Mouse (Mus musculus) midbrain, embryonic 10.5 days (tissue): ENCODE data around the gene Slc1a5. TPM values are rescaled to one million over a fixed set of nuclear protein-coding genes. Genes with fewer than 3 reads are reported as not detected.
A peak's percentile ranks its signal among the peaks of the same experiment; 100 is the strongest.

Experiments
- DNase-seq: peaks from one replicate; pipeline ENCODE4 v3.0.0-alpha.2; 2017; ENCODE audit warnings: low spot score
- H3K27ac ChIP-seq: fragments of 300-500 bp; sonication (generic); replicated peaks from 2 replicates; pipeline ENCODE4 v1.5.1; 2016; ENCODE audit warnings: mild to moderate bottlenecking
- H3K27me3 ChIP-seq: fragments of 300-500 bp; sonication (generic); 2 replicates; pipeline ENCODE4 v1.6.1; 2016; ENCODE audit warnings: low read depth, mild to moderate bottlenecking; ENCODE audit not compliant: poor library complexity, severe bottlenecking
- H3K36me3 ChIP-seq: fragments of 300-500 bp; sonication (generic); 2 replicates; pipeline ENCODE4 v1.6.1; 2016; ENCODE audit warnings: mild to moderate bottlenecking, moderate library complexity
- H3K4me1 ChIP-seq: fragments of 300-500 bp; sonication (generic); 2 replicates; pipeline ENCODE4 v1.6.1; 2016
- H3K4me3 ChIP-seq: fragments of 300-500 bp; sonication (generic); 2 replicates; pipeline ENCODE4 v1.5.1; 2016; ENCODE audit warnings: mild to moderate bottlenecking, moderate library complexity
- H3K9me3 ChIP-seq: fragments of 300-500 bp; sonication (generic); replicated peaks from 2 replicates; pipeline ENCODE4 v1.6.1; 2016; ENCODE audit warnings: mild to moderate bottlenecking
- WGBS: fragments of 180-500 bp; shearing (Covaris S2); methylation state at CpG from one replicate; pipeline ENCODE4 v1.1.7; 2016; 5-methylcytosine and 5-hydroxymethylcytosine counted together
- polyA plus RNA-seq: library from polyadenylated mRNA; unstranded; fragments of >200 nt; fragmentation: Nextera tagmentation; extraction: Ambion mirVana; gene quantifications from 2 replicates; pipeline ENCODE4 v1.2.1, GENCODE M21; 2016

Gene Slc1a5
- polyA plus RNA-seq, 1 experiment from 2014 or later, result 40.4 TPM

- Histone ChIP-seq H3K4me1 (peaks cover 46% of the 10 kb centered on the region), H3K36me3 (peaks cover 57% of the 10 kb centered on the region), H3K27me3 (no peaks in the 10 kb centered on the region), H3K4me3 (no peak overlapping the region), H3K9me3 (no peaks in the 10 kb centered on the region), H3K27ac (no peak overlapping the region)
- no peak for DNase-seq
- WGBS, result 90% methylated on average over 8 of the region's 8 CpGs
Measured at GRCm38 (mm10) chr7:16785541-16786083, 4.5 kb downstream of the Slc1a5 start.

GRCm38 (mm10) chr7:16792316-16792715 lies 11.2 kb downstream of the Slc1a5 start:
- Histone ChIP-seq H3K27me3 (no peaks in the 10 kb centered on the region), H3K4me3 (no peak overlapping the region), H3K4me1 (no peaks in the 10 kb centered on the region), H3K27ac (no peak overlapping the region), H3K9me3 (no peaks in the 10 kb centered on the region), H3K36me3 (peaks cover 97% of the 10 kb centered on the region)
- DNase-seq, result no peak
- 82% methylated on average over 5 of the region's 5 CpGs for WGBS

GRCm38 (mm10) chr7:16793010-16793725 lies 12.0 kb downstream of the Slc1a5 start:
- 92% methylated on average over 19 of the region's 19 CpGs for WGBS
- H3K4me1 ChIP-seq, result no peaks in the 10 kb centered on the region
- no peaks in the 10 kb centered on the region for H3K27me3 ChIP-seq
- H3K9me3 ChIP-seq, result no peaks in the 10 kb centered on the region
- DNase-seq, result no peak
- no peak overlapping the region for H3K4me3 ChIP-seq
- H3K27ac ChIP-seq, result no peak overlapping the region
- peaks cover 97% of the 10 kb centered on the region for H3K36me3 ChIP-seq

- Histone ChIP-seq H3K9me3 (no peaks in the 10 kb centered on the region), H3K27ac (no peak overlapping the region), H3K27me3 (no peaks in the 10 kb centered on the region), H3K4me1 (no peaks in the 10 kb centered on the region), H3K4me3 (no peak overlapping the region), H3K36me3 (peaks cover 94% of the 10 kb centered on the region)
- WGBS, result 95% methylated on average over 5 of the region's 5 CpGs
- no peak for DNase-seq
Measured at GRCm38 (mm10) chr7:16794886-16795285, 13.7 kb downstream of the Slc1a5 start.

- Histone ChIP-seq H3K36me3 (peaks cover 34% of the 10 kb centered on the region), H3K4me1 (no peaks in the 10 kb centered on the region), H3K27ac (no peak overlapping the region), H3K4me3 (no peak overlapping the region), H3K27me3 (peaks cover 1% of the 10 kb centered on the region; the same call in 1 of the 2 replicates), H3K9me3 (no peaks in the 10 kb centered on the region; the same call in 1 of the 2 replicates)
- DNase-seq, result peak; percentile 26
- WGBS, result 36% methylated on average over 8 of the region's 8 CpGs
Measured at GRCm38 (mm10) chr7:16804409-16805028, 23.4 kb downstream of the Slc1a5 start.

GRCm38 (mm10) chr7:16807936-16808335 lies 26.8 kb downstream of the Slc1a5 start:
- no peak for DNase-seq
- 91% methylated on average over 9 of the region's 9 CpGs for WGBS
- H3K9me3 ChIP-seq, result no peaks in the 10 kb centered on the region; the same call in 1 of the 2 replicates
- H3K4me1 ChIP-seq, result peaks cover 20% of the 10 kb centered on the region
- no peak overlapping the region for H3K27ac ChIP-seq
- peaks cover 35% of the 10 kb centered on the region for H3K27me3 ChIP-seq
- peaks cover 51% of the 10 kb centered on the region for H3K36me3 ChIP-seq
- H3K4me3 ChIP-seq, result no peak overlapping the region

- no peaks in the 10 kb centered on the region; the same call in 1 of the 2 replicates for H3K9me3 ChIP-seq
- WGBS, result 88% methylated on average over 9 of the region's 9 CpGs
Measured at GRCm38 (mm10) chr7:16808647-16809046, 27.5 kb downstream of the Slc1a5 start.

GRCm38 (mm10) chr7:16809739-16810138 lies 28.6 kb downstream of the Slc1a5 start:
- peak; percentile 65 for DNase-seq
- Histone ChIP-seq H3K27ac (no peak overlapping the region), H3K36me3 (peaks cover 69% of the 10 kb centered on the region), H3K4me3 (no peak overlapping the region), H3K9me3 (no peaks in the 10 kb centered on the region; the same call in 1 of the 2 replicates), H3K27me3 (peaks cover 50% of the 10 kb centered on the region), H3K4me1 (peaks cover 26% of the 10 kb centered on the region)
- WGBS, result 35% methylated on average over 10 of the region's 10 CpGs

More at GRCm38 (mm10) chr7:16808647-16809046, 27.5 kb downstream of the Slc1a5 start:
- Histone ChIP-seq H3K27me3 (peaks cover 42% of the 10 kb centered on the region), H3K36me3 (peaks cover 58% of the 10 kb centered on the region), H3K4me1 (peaks cover 20% of the 10 kb centered on the region), H3K27ac (no peak overlapping the region), H3K4me3 (no peak overlapping the region)
- no peak for DNase-seq

GRCm38 (mm10) chr7:16810399-16810919 lies 29.3 kb downstream of the Slc1a5 start:
- Histone ChIP-seq H3K4me1 (peaks cover 33% of the 10 kb centered on the region), H3K4me3 (peak overlapping the region; percentile 55), H3K27ac (no peak overlapping the region), H3K27me3 (peaks cover 50% of the 10 kb centered on the region), H3K9me3 (no peaks in the 10 kb centered on the region; the same call in 1 of the 2 replicates), H3K36me3 (peaks cover 69% of the 10 kb centered on the region)
- 50% methylated on average over 28 of the region's 28 CpGs for WGBS
- peak; percentile 22 for DNase-seq

GRCm38 (mm10) chr7:16810920-16811648 lies 29.9 kb downstream of the Slc1a5 start:
- H3K4me1 ChIP-seq, result peaks cover 39% of the 10 kb centered on the region
- DNase-seq, result peak; percentile 67
- peak overlapping the region; percentile 55 for H3K4me3 ChIP-seq
- H3K27ac ChIP-seq, result peak overlapping the region; percentile 67
- H3K27me3 ChIP-seq, result peaks cover 50% of the 10 kb centered on the region
- H3K36me3 ChIP-seq, result peaks cover 69% of the 10 kb centered on the region
- 3% methylated on average over 90 of the region's 90 CpGs for WGBS
- no peaks in the 10 kb centered on the region; the same call in 1 of the 2 replicates for H3K9me3 ChIP-seq

GRCm38 (mm10) chr7:16811649-16812070 lies 30.5 kb downstream of the Slc1a5 start:
- no peak for DNase-seq
- H3K27ac ChIP-seq, result peak overlapping the region; percentile 67; the same call in 1 of the 2 replicates
- 7% methylated on average over 17 of the region's 17 CpGs for WGBS
- H3K9me3 ChIP-seq, result no peaks in the 10 kb centered on the region; the same call in 1 of the 2 replicates
- peaks cover 50% of the 10 kb centered on the region for H3K27me3 ChIP-seq
- H3K4me1 ChIP-seq, result peaks cover 40% of the 10 kb centered on the region
- H3K4me3 ChIP-seq, result peak overlapping the region; percentile 55
- H3K36me3 ChIP-seq, result peaks cover 65% of the 10 kb centered on the region

- H3K9me3 ChIP-seq, result no peaks in the 10 kb centered on the region; the same call in 1 of the 2 replicates
- DNase-seq, result no peak
- peaks cover 57% of the 10 kb centered on the region for H3K36me3 ChIP-seq
- H3K4me3 ChIP-seq, result no peak overlapping the region
- peaks cover 50% of the 10 kb centered on the region for H3K27me3 ChIP-seq
- peaks cover 46% of the 10 kb centered on the region for H3K4me1 ChIP-seq
- WGBS, result 83% methylated on average over 2 of the region's 2 CpGs
- no peak overlapping the region for H3K27ac ChIP-seq
Measured at GRCm38 (mm10) chr7:16812505-16812904, 31.4 kb downstream of the Slc1a5 start.
